Mouse (Mus musculus) olfactory bulb, adult 2 months (tissue): ENCODE measurements around the gene Srd5a3.

Experiments used
- CTCF ChIP-seq: fragments of 200-500 bp; IDR thresholded peaks from 2 replicates; pipeline ENCODE4 v1.5.1; 2012; ENCODE audit warnings: low read depth, mild to moderate bottlenecking, low read length, moderate library complexity; ENCODE audit not compliant: insufficient read depth
- POLR2A ChIP-seq: fragments of 200-500 bp; IDR thresholded peaks from 2 replicates; pipeline ENCODE4 v1.6.1; 2012; ENCODE audit warnings: mild to moderate bottlenecking, low read depth, low read length, moderate library complexity; ENCODE audit not compliant: insufficient read depth

- no peak for TF ChIP-seq POLR2A
- no peak for TF ChIP-seq CTCF
Measured at GRCm38 (mm10) chr5:76127584-76128316, 12.3 kb upstream of the Srd5a3 start.
